Mouse (Mus musculus) lung, embryonic 15.5 days (tissue): ENCODE results near the gene Lrrfip1. TPM values are rescaled to one million over a fixed set of nuclear protein-coding genes. Genes with fewer than 3 reads are reported as not detected.

Experiments used
- ATAC-seq: fragments of 200-750 bp; cut with Nextera tagmentation; 2 replicates; pipeline ENCODE4 v1.8.0; 2017; ENCODE audit warnings: moderate number of reproducible peaks, borderline replicate concordance; ENCODE audit not compliant: low FRiP score, low TSS enrichment; ENCODE audit errors: extremely low read depth
- H3K27ac ChIP-seq: fragments of 300-500 bp; sonication (generic); 2 replicates; pipeline ENCODE4 v1.5.1; 2015; ENCODE audit warnings: moderate library complexity, mild to moderate bottlenecking, inconsistent platforms
- H3K27me3 ChIP-seq: fragments of 300-500 bp; sonication (generic); 2 replicates; pipeline ENCODE4 v1.6.1; 2015; ENCODE audit warnings: inconsistent platforms
- H3K36me3 ChIP-seq: fragments of 300-500 bp; sonication (generic); 2 replicates; pipeline ENCODE4 v1.6.1; 2015; ENCODE audit warnings: inconsistent platforms
- H3K4me1 ChIP-seq: fragments of 300-500 bp; sonication (generic); 2 replicates; pipeline ENCODE4 v1.6.1; 2015; ENCODE audit warnings: inconsistent platforms
- H3K4me2 ChIP-seq: fragments of 300-500 bp; sonication (generic); 2 replicates; pipeline ENCODE4 v1.6.1; 2015; ENCODE audit warnings: inconsistent platforms, mild to moderate bottlenecking, moderate library complexity
- H3K4me3 ChIP-seq: fragments of 300-500 bp; sonication (generic); 2 replicates; pipeline ENCODE4 v1.5.1; 2015; ENCODE audit warnings: mild to moderate bottlenecking, inconsistent platforms
- H3K9ac ChIP-seq: fragments of 300-500 bp; sonication (generic); 2 replicates; pipeline ENCODE4 v1.6.1; 2015; ENCODE audit warnings: inconsistent platforms
- H3K9me3 ChIP-seq: fragments of 300-500 bp; sonication (generic); 2 replicates; pipeline ENCODE4 v1.6.1; 2016; ENCODE audit warnings: inconsistent platforms
- WGBS: fragments of 180-500 bp; shearing (Covaris S2); methylation state at CpG from one replicate; pipeline ENCODE4 v1.1.7; 2015; 5-methylcytosine and 5-hydroxymethylcytosine counted together
- polyA plus RNA-seq: library from polyadenylated mRNA; unstranded; fragments of >200 nt; fragmentation: Nextera tagmentation; extraction: Ambion mirVana; gene quantifications from 2 replicates; pipeline ENCODE4 v1.2.1, GENCODE M21; 2015

Gene Lrrfip1
- 54.8 and 60.6 TPM in 2 replicates for polyA plus RNA-seq

GRCm38 (mm10) chr1:90998268-90998890, at the start of gene Lrrfip1:
Lrrfip1 (plus strand) TSS chr1:90998737.
- Histone ChIP-seq H3K27ac (peak within 1 kb of the TSS; percentile 32; the same call in 1 of the 2 replicates), H3K36me3 (no peaks in the 10 kb centered on the region), H3K9ac (peak within 1 kb of the TSS; percentile 65), H3K4me1 (peaks cover 33% of the 10 kb centered on the region), H3K4me3 (peak within 1 kb of the TSS; percentile 61), H3K9me3 (no peaks in the 10 kb centered on the region), H3K4me2 (peak within 1 kb of the TSS; percentile 94), H3K27me3 (no peaks in the 10 kb centered on the region)
- 1% methylated on average over 59 of the region's 59 CpGs for WGBS
- ATAC-seq: peak; percentile 70; the same call in 1 of the 2 replicates

DNA sequence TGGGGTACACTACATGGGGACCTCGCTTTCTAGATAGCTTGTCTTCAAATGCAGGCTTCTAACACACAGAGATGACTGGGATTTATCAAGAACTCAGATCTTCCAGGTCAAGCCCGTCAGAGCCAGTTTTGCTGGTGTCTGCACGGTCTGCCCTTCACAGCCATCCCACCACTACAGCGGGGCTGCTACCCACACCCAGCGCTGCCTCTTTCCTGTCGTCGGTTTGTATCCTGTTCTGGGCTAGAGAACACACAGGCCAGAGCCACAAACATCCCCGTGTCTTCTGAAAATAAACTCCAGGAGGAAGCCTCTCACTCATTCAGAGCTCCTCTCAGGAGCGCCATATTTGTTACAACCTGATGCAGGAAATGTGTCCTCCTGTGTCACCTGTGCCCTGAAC, 49.2 kb upstream of the Lrrfip1 start:
- H3K4me3 ChIP-seq: no peak overlapping the region
- no peak overlapping the region for H3K27ac ChIP-seq
- no peaks in the 10 kb centered on the region for H3K9me3 ChIP-seq
- H3K4me1 ChIP-seq: peaks cover 4% of the 10 kb centered on the region
- H3K27me3 ChIP-seq: no peaks in the 10 kb centered on the region
- 39% methylated on average over 9 of the region's 9 CpGs for WGBS
- no peak overlapping the region for H3K9ac ChIP-seq
- no peaks in the 10 kb centered on the region for H3K36me3 ChIP-seq
- ATAC-seq: no peak
- no peak overlapping the region for H3K4me2 ChIP-seq

DNA sequence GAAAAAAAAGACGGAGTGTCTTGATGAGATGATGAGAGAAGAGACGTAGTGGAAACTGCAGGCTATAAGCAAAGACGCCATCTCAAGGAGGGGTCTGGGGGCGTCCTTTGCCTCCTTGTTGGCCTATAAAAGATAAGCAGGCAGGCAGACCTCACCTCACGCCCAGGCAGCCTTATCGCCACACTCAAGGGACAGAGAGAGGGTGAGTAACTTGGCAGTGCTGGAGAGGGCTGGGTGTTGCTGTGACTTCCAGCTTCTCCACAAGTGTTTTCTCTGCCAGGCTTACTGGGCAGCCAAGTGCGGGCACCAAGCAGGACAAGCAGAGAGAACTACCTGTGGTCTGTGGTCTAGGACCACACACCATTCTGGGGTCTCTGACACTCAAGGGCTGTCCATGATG, 46.9 kb upstream of the Lrrfip1 start:
- H3K27ac ChIP-seq: no peak overlapping the region
- ATAC-seq: no peak
- WGBS: 51% methylated on average over 7 of the region's 7 CpGs
- no peaks in the 10 kb centered on the region for H3K27me3 ChIP-seq
- no peaks in the 10 kb centered on the region for H3K36me3 ChIP-seq
- no peak overlapping the region for H3K9ac ChIP-seq
- no peak overlapping the region for H3K4me3 ChIP-seq
- H3K4me2 ChIP-seq: no peak overlapping the region
- no peaks in the 10 kb centered on the region for H3K9me3 ChIP-seq
- H3K4me1 ChIP-seq: peaks cover 4% of the 10 kb centered on the region

DNA sequence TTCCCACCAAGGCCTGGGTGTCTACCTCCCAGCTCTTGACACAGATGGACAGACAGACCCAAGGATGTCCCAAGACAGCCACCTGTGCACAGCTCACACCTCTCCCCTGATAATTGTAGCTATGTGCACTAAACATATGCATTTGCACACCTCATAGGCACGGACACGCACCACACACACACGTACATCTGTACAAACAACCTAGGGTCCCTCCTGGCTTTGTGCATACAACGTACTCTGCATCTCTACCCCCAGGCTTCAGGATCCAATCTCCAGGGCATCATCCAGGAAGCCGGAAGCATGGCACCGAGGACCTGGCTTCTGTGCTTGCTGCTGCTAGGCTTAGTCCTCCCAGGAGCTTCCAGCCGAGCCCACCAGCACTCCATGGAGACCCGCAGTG, 45.7 kb upstream of the Lrrfip1 start, which contains the start of gene Prlh:
Gene Prlh, plus strand, starts transcription at position 301 of the 400 bp plus-strand sequence.
- Histone ChIP-seq H3K9me3 (no peaks in the 10 kb centered on the region), H3K4me3 (no peak within 1 kb of the TSS), H3K4me2 (no peak within 1 kb of the TSS), H3K36me3 (no peaks in the 10 kb centered on the region), H3K4me1 (peaks cover 4% of the 10 kb centered on the region), H3K9ac (no peak within 1 kb of the TSS), H3K27me3 (no peaks in the 10 kb centered on the region), H3K27ac (no peak within 1 kb of the TSS)
- 81% methylated on average over 8 of the region's 8 CpGs for WGBS
- ATAC-seq: no peak

- H3K27ac ChIP-seq: no peak overlapping the region
- H3K4me2 ChIP-seq: no peak overlapping the region
- H3K4me1 ChIP-seq: peaks cover 4% of the 10 kb centered on the region
- H3K9me3 ChIP-seq: no peaks in the 10 kb centered on the region
- peaks cover 4% of the 10 kb centered on the region; the same call in 1 of the 2 replicates for H3K27me3 ChIP-seq
- H3K36me3 ChIP-seq: no peaks in the 10 kb centered on the region
- H3K9ac ChIP-seq: no peak overlapping the region
- H3K4me3 ChIP-seq: no peak overlapping the region
- no peak for ATAC-seq
- 62% methylated on average over 11 of the region's 11 CpGs for WGBS
Observed at GRCm38 (mm10) chr1:90953688-90954087, 44.8 kb upstream of the Lrrfip1 start.

GRCm38 (mm10) chr1:90956245-90957096, 42.1 kb upstream of the Lrrfip1 start:
- H3K4me2 ChIP-seq: no peak overlapping the region
- peak; percentile 53; the same call in 1 of the 2 replicates for ATAC-seq
- peaks cover 6% of the 10 kb centered on the region; the same call in 1 of the 2 replicates for H3K27me3 ChIP-seq
- H3K9ac ChIP-seq: no peak overlapping the region
- peaks cover 4% of the 10 kb centered on the region for H3K4me1 ChIP-seq
- no peak overlapping the region for H3K4me3 ChIP-seq
- no peaks in the 10 kb centered on the region for H3K36me3 ChIP-seq
- H3K9me3 ChIP-seq: no peaks in the 10 kb centered on the region
- H3K27ac ChIP-seq: no peak overlapping the region
- 31% methylated on average over 7 of the region's 7 CpGs for WGBS

- WGBS: 30% methylated on average over 4 of the region's 4 CpGs
- H3K4me2 ChIP-seq: no peak overlapping the region
- H3K36me3 ChIP-seq: no peaks in the 10 kb centered on the region
- peak overlapping the region; percentile 25; the same call in 1 of the 2 replicates for H3K27ac ChIP-seq
- no peaks in the 10 kb centered on the region for H3K9me3 ChIP-seq
- peaks cover 6% of the 10 kb centered on the region; the same call in 1 of the 2 replicates for H3K27me3 ChIP-seq
- H3K4me1 ChIP-seq: peaks cover 14% of the 10 kb centered on the region
- H3K4me3 ChIP-seq: no peak overlapping the region
- no peak for ATAC-seq
- H3K9ac ChIP-seq: no peak overlapping the region
Observed at GRCm38 (mm10) chr1:90962526-90962925, 36.0 kb upstream of the Lrrfip1 start.

GRCm38 (mm10) chr1:90962994-90963393, 35.5 kb upstream of the Lrrfip1 start:
- Histone ChIP-seq H3K36me3 (no peaks in the 10 kb centered on the region), H3K27me3 (peaks cover 6% of the 10 kb centered on the region; the same call in 1 of the 2 replicates), H3K4me2 (no peak overlapping the region), H3K9ac (no peak overlapping the region), H3K4me3 (no peak overlapping the region), H3K9me3 (no peaks in the 10 kb centered on the region), H3K27ac (peak overlapping the region; percentile 25), H3K4me1 (peaks cover 18% of the 10 kb centered on the region)
- 3% methylated on average over 3 of the region's 3 CpGs for WGBS
- ATAC-seq: peak; percentile 75

DNA sequence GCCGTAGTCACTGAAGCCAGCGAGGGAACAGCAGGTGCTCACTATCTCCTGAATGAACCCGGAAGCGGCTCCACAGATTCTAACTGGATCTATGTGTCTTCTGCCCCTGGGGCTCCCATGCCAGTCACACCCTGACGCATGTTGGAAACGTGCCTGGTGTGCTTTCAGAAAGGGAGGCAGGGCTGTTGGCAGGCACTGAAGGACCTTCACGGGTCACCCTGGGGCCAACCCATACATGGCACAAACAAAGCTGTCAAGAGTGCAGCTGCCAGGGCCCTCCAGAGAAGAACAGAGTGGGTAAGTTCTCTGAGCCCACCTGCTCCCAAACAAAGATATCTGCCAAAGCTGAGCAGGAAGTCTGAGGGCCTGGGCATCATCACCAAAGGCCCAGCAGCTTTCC, 31.0 kb upstream of the Lrrfip1 start:
- no peaks in the 10 kb centered on the region for H3K27me3 ChIP-seq
- H3K4me3 ChIP-seq: no peak overlapping the region
- WGBS: 53% methylated on average over 7 of the region's 7 CpGs
- H3K4me2 ChIP-seq: no peak overlapping the region
- H3K4me1 ChIP-seq: peaks cover 36% of the 10 kb centered on the region
- no peaks in the 10 kb centered on the region for H3K36me3 ChIP-seq
- H3K27ac ChIP-seq: no peak overlapping the region
- no peak for ATAC-seq
- H3K9me3 ChIP-seq: no peaks in the 10 kb centered on the region
- H3K9ac ChIP-seq: no peak overlapping the region

DNA sequence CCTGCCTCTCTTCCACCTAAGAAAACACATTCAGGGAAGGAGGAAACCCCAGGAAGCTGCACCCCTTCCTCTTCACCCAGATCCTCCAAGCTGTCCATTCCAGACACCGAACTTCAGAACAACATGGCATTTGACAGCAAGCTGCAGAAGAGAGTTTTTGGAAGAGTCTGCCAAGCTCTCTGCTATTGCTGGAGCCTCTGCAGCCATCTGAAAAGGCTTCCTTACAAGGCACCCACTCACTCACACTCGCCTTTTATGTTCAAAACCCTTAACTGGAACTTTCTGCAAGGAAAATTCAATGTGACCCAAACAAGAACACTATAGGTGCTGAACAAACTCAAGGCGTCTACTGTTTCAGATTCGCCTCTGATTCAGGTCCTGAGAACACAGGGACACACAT, 29.9 kb upstream of the Lrrfip1 start:
- no peak for ATAC-seq
- H3K9ac ChIP-seq: no peak overlapping the region
- H3K4me1 ChIP-seq: peaks cover 34% of the 10 kb centered on the region
- no peaks in the 10 kb centered on the region for H3K9me3 ChIP-seq
- no peak overlapping the region for H3K4me3 ChIP-seq
- H3K36me3 ChIP-seq: no peaks in the 10 kb centered on the region
- H3K4me2 ChIP-seq: peak overlapping the region; percentile 42; the same call in 1 of the 2 replicates
- H3K27me3 ChIP-seq: no peaks in the 10 kb centered on the region
- 58% methylated on average over 4 of the region's 4 CpGs for WGBS
- H3K27ac ChIP-seq: peak overlapping the region; percentile 74; the same call in 1 of the 2 replicates

GRCm38 (mm10) chr1:90969347-90969784, 29.2 kb upstream of the Lrrfip1 start, which contains the start of gene Rab17:
Rab17 (minus strand) TSS chr1:90969661.
- Histone ChIP-seq H3K4me2 (peak within 1 kb of the TSS; percentile 42), H3K4me1 (peaks cover 33% of the 10 kb centered on the region), H3K27ac (peak within 1 kb of the TSS; percentile 74), H3K4me3 (peak within 1 kb of the TSS; percentile 17), H3K9ac (0 out of 2 replicates have a peak within 1 kb of the TSS, but pooled peaks have one; percentile 3), H3K27me3 (no peaks in the 10 kb centered on the region), H3K9me3 (no peaks in the 10 kb centered on the region), H3K36me3 (no peaks in the 10 kb centered on the region)
- ATAC-seq: peak; percentile 44; the same call in 1 of the 2 replicates
- 10% methylated on average over 9 of the region's 9 CpGs for WGBS
